Mouse (Mus musculus) spleen, adult 2 months (tissue): ENCODE results near the gene Vamp1.

Experiments
- CTCF ChIP-seq: fragments of 200-500 bp; IDR thresholded peaks from 2 replicates; pipeline ENCODE4 v1.5.1; 2011; ENCODE audit warnings: mild to moderate bottlenecking, inconsistent platforms; ENCODE audit not compliant: insufficient read depth, insufficient read length, insufficient replicate concordance; ENCODE audit errors: extremely low read depth
- POLR2A ChIP-seq: fragments of 200-500 bp; IDR thresholded peaks from 2 replicates; pipeline ENCODE4 v1.6.1; 2011; ENCODE audit warnings: low read depth, low read length, inconsistent platforms

- TF ChIP-seq POLR2A (no peak), CTCF (no peak)
Measured at GRCm38 (mm10) chr6:125279729-125280128, 64.4 kb downstream of the Vamp1 start.
